Mouse (Mus musculus): ENCODE data around the gene Fancd2. TPM values are rescaled to one million over a fixed set of nuclear protein-coding genes. Genes with fewer than 3 reads are reported as not detected.

Fancd2 gene
- polyA plus RNA-seq, 1 experiment from 2014 or later, result 13.0 TPM

DNA sequence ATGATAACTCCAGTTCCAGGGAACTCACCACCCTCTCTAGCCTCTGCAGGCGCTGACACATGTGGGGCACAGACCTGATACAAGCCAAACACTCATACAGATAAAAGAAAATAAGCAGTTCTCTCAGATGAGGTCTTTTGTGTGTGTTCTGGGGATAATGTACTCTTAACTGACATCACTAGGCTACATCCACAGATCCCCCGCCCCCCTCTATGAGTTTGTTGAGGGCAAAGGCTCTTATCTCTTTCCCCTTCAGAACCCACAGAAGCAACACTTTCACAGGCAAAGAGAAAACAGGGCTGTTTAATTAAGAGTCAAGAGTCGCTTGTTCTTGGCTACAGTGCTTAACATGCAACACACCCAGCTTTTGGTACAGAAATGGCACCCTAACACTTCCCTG lies 16.9 kb upstream of the Fancd2 start:
- Histone ChIP-seq H3K27ac (ENCODE audit: low read length) (no peak overlapping the region), H3K4me2 (ENCODE audit: low read depth, low read length) (no peak overlapping the region), H3K4me3 (ENCODE audit: low read length) (no peak overlapping the region), H3K9me3 (ENCODE audit: control insufficient read depth, low read length) (no peaks in the 10 kb centered on the region), H3K36me3 (ENCODE audit: control insufficient read depth, insufficient read depth, low read length) (peaks cover 53% of the 10 kb centered on the region), H3K9ac (ENCODE audit: low read length) (no peak overlapping the region), H3K27me3 (ENCODE audit: control insufficient read depth, insufficient read depth, low read depth, low read length) (no peaks in the 10 kb centered on the region), H3K4me1 (replicated peaks; ENCODE audit: control insufficient read depth, insufficient read depth, low read length) (no peaks in the 10 kb centered on the region)
- 91% methylated on average over 3 of the region's 3 CpGs for WGBS
- ATAC-seq (ENCODE audit: low read depth), result no peak

DNA sequence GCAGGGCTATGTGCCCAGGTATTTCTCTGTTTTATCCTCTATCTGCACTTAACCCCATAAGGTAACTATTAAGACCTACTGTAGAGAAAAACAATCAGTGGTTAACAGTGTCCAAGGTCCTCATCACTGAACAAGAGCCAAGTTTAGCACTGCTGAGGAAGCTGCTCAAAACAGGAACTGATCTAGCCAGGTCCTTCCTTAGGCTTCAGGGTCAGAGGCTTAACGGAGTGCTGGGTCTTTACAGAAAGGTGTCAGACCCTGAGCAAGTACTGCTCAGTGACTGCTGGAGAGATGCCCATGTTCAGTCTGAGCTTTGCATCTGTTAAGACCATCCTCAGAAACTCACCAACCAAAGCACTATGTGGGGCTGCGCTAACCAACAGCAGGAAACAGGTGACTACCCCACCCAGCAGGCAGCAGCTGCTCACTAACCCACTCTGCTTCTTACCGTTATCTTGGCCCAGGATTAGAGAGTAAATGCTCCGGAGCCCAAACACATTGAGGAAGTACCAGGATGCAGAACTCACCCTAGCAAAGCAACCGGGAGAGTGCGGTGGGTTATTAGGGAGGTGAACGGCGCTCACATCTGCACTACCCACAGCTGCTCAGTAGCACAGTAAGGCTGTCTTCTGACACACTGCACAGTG lies 13.9 kb upstream of the Fancd2 start:
- no peak for ATAC-seq (ENCODE audit: low read depth)
- no peaks in the 10 kb centered on the region for H3K4me1 ChIP-seq (replicated peaks; ENCODE audit: control insufficient read depth, insufficient read depth, low read length)
- H3K4me3 ChIP-seq (ENCODE audit: low read length), result no peak overlapping the region
- H3K27ac ChIP-seq (ENCODE audit: low read length), result no peak overlapping the region
- H3K36me3 ChIP-seq (ENCODE audit: control insufficient read depth, insufficient read depth, low read length), result peaks cover 73% of the 10 kb centered on the region
- WGBS, result 88% methylated on average over 8 of the region's 8 CpGs
- H3K27me3 ChIP-seq (ENCODE audit: control insufficient read depth, insufficient read depth, low read depth, low read length), result no peaks in the 10 kb centered on the region
- H3K9ac ChIP-seq (ENCODE audit: low read length), result no peak overlapping the region
- H3K9me3 ChIP-seq (ENCODE audit: control insufficient read depth, low read length), result no peaks in the 10 kb centered on the region
- H3K4me2 ChIP-seq (ENCODE audit: low read depth, low read length), result no peak overlapping the region

DNA sequence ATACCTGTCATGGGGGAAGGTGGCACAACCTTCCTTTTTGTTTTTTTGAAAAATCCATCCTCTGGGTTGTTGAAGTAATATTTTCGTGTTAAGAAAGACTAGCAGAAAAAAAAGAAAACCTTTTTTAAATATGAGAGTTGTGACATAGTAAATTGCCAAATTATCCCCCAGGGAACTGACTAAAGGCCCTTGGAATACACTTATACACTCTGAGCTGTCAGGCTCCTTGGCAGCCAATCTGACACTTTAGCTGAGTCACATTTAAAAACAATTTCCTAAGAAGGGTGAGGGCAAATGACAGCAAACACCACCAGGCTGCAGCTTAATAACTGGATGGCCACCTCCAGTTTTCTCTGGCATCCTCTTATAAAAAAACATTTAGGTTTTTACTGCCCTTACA lies 9.2 kb upstream of the Fancd2 start:
- WGBS, result 74% methylated on average over 1 of the region's 1 CpGs
- no peak for ATAC-seq (ENCODE audit: low read depth)

DNA sequence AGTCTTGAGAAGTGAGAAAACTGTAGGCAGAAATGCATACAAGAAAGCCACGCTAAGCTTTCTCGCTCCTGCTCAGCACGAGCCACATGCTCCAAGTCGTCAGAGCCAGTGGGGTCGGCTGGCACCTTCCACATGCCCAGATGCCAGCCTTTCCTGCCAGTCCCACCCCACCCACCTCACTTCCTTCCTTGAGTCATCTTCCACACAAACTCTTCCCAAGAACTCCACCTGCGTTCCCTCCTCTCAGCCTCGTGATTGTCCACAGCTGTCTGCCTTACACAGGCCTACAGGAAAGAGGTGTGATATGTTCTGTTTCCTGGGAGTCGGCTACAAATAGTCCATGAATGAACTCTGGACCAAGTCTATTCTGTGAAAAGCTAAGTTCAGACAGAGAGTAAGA lies 8.1 kb upstream of the Fancd2 start:
- no peak overlapping the region for H3K4me2 ChIP-seq (ENCODE audit: low read depth, low read length)
- H3K9ac ChIP-seq (ENCODE audit: low read length), result no peak overlapping the region
- 84% methylated on average over 8 of the region's 8 CpGs for WGBS
- peaks cover 32% of the 10 kb centered on the region for H3K36me3 ChIP-seq (ENCODE audit: control insufficient read depth, insufficient read depth, low read length)
- no peak overlapping the region for H3K27ac ChIP-seq (ENCODE audit: low read length)
- no peaks in the 10 kb centered on the region for H3K4me1 ChIP-seq (replicated peaks; ENCODE audit: control insufficient read depth, insufficient read depth, low read length)
- H3K9me3 ChIP-seq (ENCODE audit: control insufficient read depth, low read length), result no peaks in the 10 kb centered on the region
- H3K27me3 ChIP-seq (ENCODE audit: control insufficient read depth, insufficient read depth, low read depth, low read length), result no peaks in the 10 kb centered on the region
- no peak for ATAC-seq (ENCODE audit: low read depth)
- no peak overlapping the region for H3K4me3 ChIP-seq (ENCODE audit: low read length)

More for the DNA sequence above, 9.2 kb upstream of the Fancd2 start:
- no peaks in the 10 kb centered on the region for H3K27me3 ChIP-seq (ENCODE audit: control insufficient read depth, insufficient read depth, low read depth, low read length)
- H3K9ac ChIP-seq (ENCODE audit: low read length), result no peak overlapping the region
- H3K4me3 ChIP-seq (ENCODE audit: low read length), result no peak overlapping the region
- no peak overlapping the region for H3K27ac ChIP-seq (ENCODE audit: low read length)
- no peak overlapping the region for H3K4me2 ChIP-seq (ENCODE audit: low read depth, low read length)
- H3K36me3 ChIP-seq (ENCODE audit: control insufficient read depth, insufficient read depth, low read length), result peaks cover 41% of the 10 kb centered on the region
- no peaks in the 10 kb centered on the region for H3K9me3 ChIP-seq (ENCODE audit: control insufficient read depth, low read length)
- no peaks in the 10 kb centered on the region for H3K4me1 ChIP-seq (replicated peaks; ENCODE audit: control insufficient read depth, insufficient read depth, low read length)

DNA sequence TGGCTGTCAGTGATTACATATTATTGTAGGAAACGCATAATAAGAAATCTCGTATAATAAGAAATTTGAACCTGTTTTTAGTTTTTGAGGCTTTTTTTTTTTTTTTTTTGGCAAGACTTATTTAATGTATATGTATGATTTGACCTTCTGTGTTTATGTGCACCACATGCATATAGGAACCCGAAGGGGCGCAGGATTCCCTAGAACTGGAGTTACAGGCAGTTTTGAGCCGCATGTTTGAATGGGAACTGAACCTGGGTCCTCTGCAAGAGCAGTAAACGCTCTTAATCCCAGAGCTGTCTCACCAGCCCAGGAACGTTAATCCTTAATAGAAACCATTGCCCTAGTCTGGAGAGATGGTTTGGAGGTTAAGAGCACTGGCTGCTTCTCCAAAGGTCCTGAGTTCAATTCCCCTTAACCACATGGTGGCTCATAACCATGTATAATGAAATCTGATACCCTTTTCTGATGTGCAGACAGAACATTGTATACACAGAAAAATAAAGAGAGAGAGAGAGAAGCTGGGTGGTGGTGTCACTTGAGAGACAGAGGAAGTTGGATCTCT lies 440 bp downstream of the Fancd2 start:
- H3K9me3 ChIP-seq (ENCODE audit: control insufficient read depth, low read length), result no peaks in the 10 kb centered on the region
- H3K4me1 ChIP-seq (replicated peaks; ENCODE audit: control insufficient read depth, insufficient read depth, low read length), result peaks cover 10% of the 10 kb centered on the region
- H3K27ac ChIP-seq (ENCODE audit: low read length), result no peak overlapping the region
- peaks cover 6% of the 10 kb centered on the region for H3K36me3 ChIP-seq (ENCODE audit: control insufficient read depth, insufficient read depth, low read length)
- H3K4me3 ChIP-seq (ENCODE audit: low read length), result peak overlapping the region; percentile 98
- peak overlapping the region; percentile 75 for H3K4me2 ChIP-seq (ENCODE audit: low read depth, low read length)
- peak; percentile 52; the same call in 1 of the 2 replicates for ATAC-seq (ENCODE audit: low read depth)
- H3K9ac ChIP-seq (ENCODE audit: low read length), result peak overlapping the region; percentile 91
- 6% methylated on average over 7 of the region's 7 CpGs for WGBS
- no peaks in the 10 kb centered on the region for H3K27me3 ChIP-seq (ENCODE audit: control insufficient read depth, insufficient read depth, low read depth, low read length)

DNA sequence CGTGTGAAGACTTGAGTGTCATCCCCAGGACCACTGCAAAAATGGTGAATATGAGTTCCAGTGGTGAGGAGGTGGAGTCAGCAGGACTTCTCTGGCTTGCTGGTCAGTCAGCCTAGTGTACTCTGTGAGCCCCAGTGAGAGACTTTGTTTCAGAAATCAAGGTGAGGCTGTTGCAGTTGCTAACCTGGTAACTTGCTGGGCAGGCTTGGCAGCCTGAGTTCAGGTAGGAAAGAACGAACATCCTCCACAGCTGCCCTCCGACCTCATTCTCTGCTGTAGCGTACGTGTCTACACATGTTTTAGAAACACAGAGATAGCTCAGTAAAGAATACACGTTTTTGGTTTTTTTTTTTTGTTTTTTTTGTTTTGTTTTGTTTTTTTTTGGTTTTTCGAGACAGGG lies 3.4 kb downstream of the Fancd2 start:
- peaks cover 10% of the 10 kb centered on the region for H3K4me1 ChIP-seq (replicated peaks; ENCODE audit: control insufficient read depth, insufficient read depth, low read length)
- ATAC-seq (ENCODE audit: low read depth), result no peak
- WGBS, result 83% methylated on average over 7 of the region's 7 CpGs

DNA sequence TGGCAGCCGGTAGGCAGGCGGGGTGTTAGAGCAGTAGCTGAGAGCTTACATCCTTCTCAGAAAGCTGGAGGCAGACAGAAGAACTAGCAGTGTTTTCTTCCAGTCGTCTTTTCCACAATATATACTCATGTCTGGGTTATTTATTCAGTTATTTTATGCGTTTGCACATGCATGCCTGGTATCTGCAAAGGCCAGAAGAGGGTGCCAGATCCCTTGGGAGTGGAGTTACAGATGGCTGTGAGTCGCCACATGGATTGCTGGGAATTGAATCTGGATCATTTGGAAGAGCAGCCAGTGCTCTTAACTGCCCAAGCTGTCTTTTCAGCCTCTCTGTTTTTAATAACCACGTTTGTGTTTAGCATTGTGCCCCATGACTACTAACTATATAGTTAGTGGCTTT lies 10.1 kb downstream of the Fancd2 start:
- no peak overlapping the region for H3K27ac ChIP-seq (ENCODE audit: low read length)
- no peaks in the 10 kb centered on the region for H3K4me1 ChIP-seq (replicated peaks; ENCODE audit: control insufficient read depth, insufficient read depth, low read length)
- no peak overlapping the region for H3K4me2 ChIP-seq (ENCODE audit: low read depth, low read length)
- no peak for ATAC-seq (ENCODE audit: low read depth)
- H3K36me3 ChIP-seq (ENCODE audit: control insufficient read depth, insufficient read depth, low read length), result peaks cover 3% of the 10 kb centered on the region
- no peaks in the 10 kb centered on the region for H3K9me3 ChIP-seq (ENCODE audit: control insufficient read depth, low read length)
- H3K4me3 ChIP-seq (ENCODE audit: low read length), result no peak overlapping the region
- 81% methylated on average over 6 of the region's 6 CpGs for WGBS
- H3K27me3 ChIP-seq (ENCODE audit: control insufficient read depth, insufficient read depth, low read depth, low read length), result no peaks in the 10 kb centered on the region
- H3K9ac ChIP-seq (ENCODE audit: low read length), result no peak overlapping the region

More for the DNA sequence above, 3.4 kb downstream of the Fancd2 start:
- Histone ChIP-seq H3K4me3 (ENCODE audit: low read length) (no peak overlapping the region), H3K9ac (ENCODE audit: low read length) (no peak overlapping the region), H3K4me2 (ENCODE audit: low read depth, low read length) (no peak overlapping the region), H3K27ac (ENCODE audit: low read length) (no peak overlapping the region), H3K27me3 (ENCODE audit: control insufficient read depth, insufficient read depth, low read depth, low read length) (no peaks in the 10 kb centered on the region), H3K36me3 (ENCODE audit: control insufficient read depth, insufficient read depth, low read length) (peaks cover 6% of the 10 kb centered on the region), H3K9me3 (ENCODE audit: control insufficient read depth, low read length) (no peaks in the 10 kb centered on the region)

DNA sequence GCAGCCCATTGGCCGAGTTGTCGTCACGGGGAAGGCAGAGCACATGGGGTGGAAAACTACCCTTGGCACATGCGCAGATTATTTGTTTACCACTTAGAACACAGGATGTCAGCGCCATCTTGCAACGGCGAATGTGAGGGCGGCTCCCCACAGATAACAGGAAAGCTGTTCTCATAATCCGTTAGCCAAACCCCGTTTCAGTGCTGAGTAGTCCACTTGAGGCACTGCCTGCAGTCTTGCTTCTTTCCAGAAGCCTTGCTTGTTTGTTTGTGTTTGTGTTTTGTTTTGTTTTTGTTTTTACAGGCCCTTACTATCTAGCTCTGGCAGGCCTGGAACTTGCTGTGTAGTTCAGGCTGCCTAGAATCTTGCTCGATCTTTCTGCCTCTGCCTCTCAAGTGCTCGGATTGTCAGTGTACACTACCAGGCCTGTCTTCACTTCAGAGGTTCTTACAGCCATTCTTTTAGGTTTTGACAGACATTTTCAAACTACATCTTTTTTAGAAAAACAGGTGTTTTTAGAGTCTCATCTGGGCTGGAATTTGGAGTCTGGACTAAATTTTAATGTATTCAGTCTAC lies 12.5 kb downstream of the Fancd2 start:
- H3K27ac ChIP-seq (ENCODE audit: low read length), result no peak overlapping the region
- H3K9me3 ChIP-seq (ENCODE audit: control insufficient read depth, low read length), result no peaks in the 10 kb centered on the region
- no peak overlapping the region for H3K4me2 ChIP-seq (ENCODE audit: low read depth, low read length)
- H3K9ac ChIP-seq (ENCODE audit: low read length), result no peak overlapping the region
- WGBS, result 86% methylated on average over 9 of the region's 12 CpGs
- H3K36me3 ChIP-seq (ENCODE audit: control insufficient read depth, insufficient read depth, low read length), result no peaks in the 10 kb centered on the region; the same call in 1 of the 2 replicates
- ATAC-seq (ENCODE audit: low read depth), result no peak
- H3K4me1 ChIP-seq (replicated peaks; ENCODE audit: control insufficient read depth, insufficient read depth, low read length), result no peaks in the 10 kb centered on the region
- H3K27me3 ChIP-seq (ENCODE audit: control insufficient read depth, insufficient read depth, low read depth, low read length), result no peaks in the 10 kb centered on the region
- no peak overlapping the region for H3K4me3 ChIP-seq (ENCODE audit: low read length)

DNA sequence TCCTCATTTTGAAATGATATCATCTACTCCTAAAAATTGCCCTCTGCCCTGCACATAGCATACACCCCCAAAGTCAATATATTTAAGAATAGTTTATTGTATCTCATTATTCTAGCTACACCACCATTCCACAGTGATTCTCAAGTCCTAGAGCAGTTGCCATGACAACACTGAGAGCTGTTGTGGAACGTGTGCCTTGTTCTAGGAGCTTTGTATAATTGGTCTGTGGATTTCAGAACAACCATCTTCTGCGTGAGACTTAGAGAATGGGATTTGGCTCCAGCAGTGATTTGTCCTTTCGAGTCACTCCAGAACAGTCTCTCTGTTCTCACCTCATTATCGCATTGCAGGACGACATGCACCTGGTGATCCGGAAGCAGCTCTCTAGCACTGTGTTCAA lies 28.3 kb downstream of the Fancd2 start:
- ATAC-seq (ENCODE audit: low read depth), result no peak
- no peak overlapping the region for H3K4me3 ChIP-seq (ENCODE audit: low read length)
- no peak overlapping the region for H3K9ac ChIP-seq (ENCODE audit: low read length)
- no peaks in the 10 kb centered on the region for H3K27me3 ChIP-seq (ENCODE audit: control insufficient read depth, insufficient read depth, low read depth, low read length)
- H3K36me3 ChIP-seq (ENCODE audit: control insufficient read depth, insufficient read depth, low read length), result peaks cover 6% of the 10 kb centered on the region; the same call in 1 of the 2 replicates
- no peak overlapping the region for H3K27ac ChIP-seq (ENCODE audit: low read length)
- WGBS, result 73% methylated on average over 6 of the region's 6 CpGs
- H3K4me2 ChIP-seq (ENCODE audit: low read depth, low read length), result no peak overlapping the region
- no peaks in the 10 kb centered on the region for H3K4me1 ChIP-seq (replicated peaks; ENCODE audit: control insufficient read depth, insufficient read depth, low read length)
- no peaks in the 10 kb centered on the region for H3K9me3 ChIP-seq (ENCODE audit: control insufficient read depth, low read length)
